Mouse (Mus musculus) neural tube, embryonic 10.5 days (tissue): Measurements from ENCODE around the gene A730061H03Rik.

ENCODE experiments used
- DNase-seq: peaks from one replicate; pipeline ENCODE4 v3.0.0-alpha.2; 2017; ENCODE audit warnings: low spot score; ENCODE audit errors: extremely low spot score

Gene A730061H03Rik

GRCm38 (mm10) chr14:55551794-55552193 lies 8.4 kb downstream of the A730061H03Rik start:
- DNase-seq = no peak

GRCm38 (mm10) chr14:55551347-55551746 lies 8.9 kb downstream of the A730061H03Rik start:
- no peak for DNase-seq

DNA sequence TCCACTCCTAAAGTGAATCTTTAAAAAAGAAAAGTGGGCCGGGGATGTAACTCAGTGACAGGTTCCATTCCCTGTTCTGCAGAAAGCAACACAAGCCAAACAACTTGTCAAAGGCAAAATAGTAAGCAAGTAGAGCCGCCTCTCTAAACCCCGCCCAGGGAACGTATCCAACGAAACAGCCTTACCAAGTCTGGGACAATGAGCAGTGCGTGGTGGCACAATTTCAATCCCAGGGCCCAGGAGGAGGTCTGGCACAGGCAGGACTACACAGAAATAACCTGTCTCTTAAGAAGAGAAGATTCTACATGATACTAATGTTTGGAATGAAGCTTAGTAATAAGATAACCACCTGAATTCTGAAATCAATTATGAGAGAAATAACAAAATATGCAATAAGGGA lies 10.0 kb downstream of the A730061H03Rik start:
- no peak for DNase-seq

- DNase-seq = no peak
Measured at GRCm38 (mm10) chr14:55544334-55544733, 15.9 kb downstream of the A730061H03Rik start.

DNA sequence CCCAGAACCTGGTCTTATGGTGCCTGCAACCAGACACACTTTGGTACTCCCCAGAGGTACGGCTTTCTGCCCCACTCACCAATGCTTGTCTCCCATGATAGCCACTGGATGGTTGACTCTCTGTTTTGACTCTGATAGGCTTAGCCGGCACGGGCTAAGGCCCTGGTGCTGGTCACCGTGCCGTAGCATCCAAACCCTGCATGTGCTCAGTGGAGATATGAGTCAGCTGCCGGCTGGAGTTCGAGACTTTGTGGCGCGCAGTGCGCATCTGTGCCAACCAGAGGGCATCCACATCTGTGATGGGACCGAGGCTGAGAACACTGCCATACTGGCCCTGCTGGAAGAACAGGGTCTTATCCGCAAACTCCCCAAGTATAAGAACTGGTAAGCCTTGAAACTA lies 17.9 kb downstream of the A730061H03Rik start:
- DNase-seq = no peak

DNA sequence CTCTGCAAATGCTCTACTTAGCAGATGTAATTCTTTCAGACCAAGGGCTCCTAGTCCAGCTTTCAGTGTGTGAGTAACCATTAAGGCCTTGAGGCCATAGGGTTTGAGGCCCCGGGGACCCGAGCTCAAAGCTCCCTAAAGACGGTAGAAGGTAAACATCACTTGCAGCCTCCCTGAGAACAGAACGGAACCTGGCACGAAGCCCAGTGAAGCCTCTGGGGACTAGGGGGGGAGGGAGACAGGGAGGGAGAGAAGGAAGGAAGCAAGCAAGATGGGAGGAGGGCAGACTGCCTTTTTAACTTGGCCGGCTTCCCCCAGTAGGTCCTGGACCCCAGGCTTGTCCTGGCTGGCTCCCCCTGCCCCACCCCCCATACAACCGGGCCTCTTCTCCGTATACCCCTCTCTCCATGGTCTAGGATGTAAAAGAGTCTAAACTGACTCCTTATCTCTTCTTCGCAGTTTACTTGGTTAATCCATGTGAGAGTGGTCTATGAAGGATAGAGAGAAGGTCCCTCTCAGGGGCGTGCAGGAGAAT lies 19.4 kb downstream of the A730061H03Rik start:
- DNase-seq = peak; percentile 47

DNA sequence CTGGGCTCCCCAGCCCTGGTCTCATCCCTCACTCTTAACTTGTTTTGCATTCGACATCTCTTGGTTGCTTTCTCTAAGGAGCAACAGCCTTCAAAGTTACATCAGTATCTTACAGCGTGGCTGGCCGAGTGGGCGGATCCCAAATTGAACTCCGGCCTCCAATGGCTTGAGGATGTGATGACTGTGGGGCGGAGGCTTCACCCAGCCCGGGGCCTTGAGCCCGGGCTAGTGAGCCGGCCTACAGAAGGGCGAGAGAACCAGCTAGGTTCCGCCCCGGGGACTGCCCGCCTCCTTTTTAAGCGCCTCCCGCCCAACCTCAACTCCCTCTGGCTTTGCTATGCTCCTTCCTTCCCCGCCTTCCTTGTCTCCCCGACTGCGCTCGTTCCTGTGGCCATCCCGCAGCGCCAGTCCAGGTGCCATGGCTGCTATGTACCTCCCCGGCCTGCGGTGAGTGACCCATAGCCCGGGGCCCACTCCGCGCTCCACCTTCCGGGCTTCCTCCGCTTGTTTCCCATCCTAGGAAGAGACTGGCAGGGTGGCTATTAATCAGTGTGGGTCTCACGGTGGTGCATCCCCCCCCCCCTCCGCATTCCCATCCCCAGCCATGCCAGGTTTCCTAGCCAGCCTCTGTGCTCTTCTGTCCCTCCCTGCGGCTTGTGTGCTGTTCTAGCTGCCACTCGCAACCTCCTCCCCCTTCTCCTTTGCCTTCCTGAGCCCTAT lies 20.0 kb downstream of the A730061H03Rik start, which contains the start of gene Pck2:
Gene Pck2, plus strand, starts transcription at position 200 of the 720 bp plus-strand sequence.
- DNase-seq = peak; percentile 83

DNA sequence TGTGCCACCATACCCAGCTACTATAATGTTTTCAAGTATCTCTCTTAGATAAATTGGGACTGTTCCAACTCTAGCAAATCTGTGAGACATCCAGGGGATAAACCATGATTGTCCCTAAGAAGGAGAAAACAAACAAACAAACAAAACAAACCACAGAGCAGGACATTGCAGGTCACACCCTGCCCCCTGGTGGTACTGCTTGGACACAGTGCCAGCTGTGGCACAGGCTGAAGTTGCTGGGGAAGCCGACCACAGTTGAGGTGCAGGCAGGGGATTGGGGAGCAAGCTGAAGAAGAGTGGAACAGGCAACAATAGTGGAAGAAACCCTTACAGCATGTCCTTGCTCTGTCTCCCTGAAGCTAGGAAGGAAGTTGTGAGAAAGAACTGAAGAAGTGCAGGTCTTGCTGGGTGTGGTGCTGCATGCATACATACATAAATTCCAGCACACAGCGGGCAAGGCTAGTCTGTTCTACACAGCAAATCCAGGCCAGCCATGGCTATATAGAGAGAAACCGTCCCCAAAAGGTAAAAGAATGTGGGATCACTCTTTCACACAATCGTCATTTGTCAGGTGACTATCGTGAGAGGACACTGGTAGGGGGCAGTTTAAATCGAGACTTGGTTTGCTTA lies 24.0 kb downstream of the A730061H03Rik start:
- DNase-seq = peak; percentile 30

GRCm38 (mm10) chr14:55527940-55528339 lies 32.3 kb downstream of the A730061H03Rik start:
- no peak for DNase-seq

DNA sequence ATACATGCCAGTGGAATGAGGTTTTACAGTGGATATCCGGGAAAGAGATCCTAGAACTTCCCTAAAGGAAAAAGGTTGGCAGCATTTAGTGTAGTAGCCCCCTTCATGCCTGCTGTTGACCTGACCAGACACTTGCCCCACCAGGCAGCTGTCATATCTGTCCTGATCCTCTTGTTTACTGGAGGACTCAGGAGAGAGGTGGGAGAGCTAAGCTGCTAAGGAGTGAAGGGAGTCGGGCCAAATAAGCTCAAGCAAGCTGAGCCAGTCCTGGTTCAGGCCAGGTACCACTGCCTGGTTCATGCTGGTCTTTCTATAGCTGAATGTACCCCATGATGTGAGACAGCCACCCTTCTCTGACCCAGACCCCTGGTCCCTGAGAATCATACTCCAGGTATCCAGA lies 33.5 kb downstream of the A730061H03Rik start:
- DNase-seq = no peak

- no peak for DNase-seq
Measured at GRCm38 (mm10) chr14:55524785-55525184, 35.4 kb downstream of the A730061H03Rik start, which contains the start of gene Nrl. Nrl (minus strand) TSS chr14:55524981.

DNA sequence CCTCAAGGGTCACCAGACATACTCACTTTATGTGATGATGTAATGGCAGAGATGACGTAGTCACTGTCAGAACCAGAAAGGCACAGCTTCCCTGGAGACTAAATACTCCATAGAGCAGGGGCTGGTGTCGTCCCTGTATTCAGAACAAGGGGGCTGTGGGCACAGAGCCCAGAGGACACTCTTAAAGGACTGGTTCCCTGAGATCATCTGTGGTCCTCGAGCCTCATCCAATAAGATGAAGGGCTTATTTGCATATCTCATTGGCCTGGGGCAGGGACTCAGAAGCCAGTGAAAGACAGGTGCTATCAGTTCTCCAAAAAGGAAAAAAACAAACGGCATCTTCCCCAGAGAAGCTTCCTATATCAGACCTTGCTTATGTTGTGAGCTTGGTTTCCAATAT lies 36.1 kb downstream of the A730061H03Rik start:
- no peak for DNase-seq

DNA sequence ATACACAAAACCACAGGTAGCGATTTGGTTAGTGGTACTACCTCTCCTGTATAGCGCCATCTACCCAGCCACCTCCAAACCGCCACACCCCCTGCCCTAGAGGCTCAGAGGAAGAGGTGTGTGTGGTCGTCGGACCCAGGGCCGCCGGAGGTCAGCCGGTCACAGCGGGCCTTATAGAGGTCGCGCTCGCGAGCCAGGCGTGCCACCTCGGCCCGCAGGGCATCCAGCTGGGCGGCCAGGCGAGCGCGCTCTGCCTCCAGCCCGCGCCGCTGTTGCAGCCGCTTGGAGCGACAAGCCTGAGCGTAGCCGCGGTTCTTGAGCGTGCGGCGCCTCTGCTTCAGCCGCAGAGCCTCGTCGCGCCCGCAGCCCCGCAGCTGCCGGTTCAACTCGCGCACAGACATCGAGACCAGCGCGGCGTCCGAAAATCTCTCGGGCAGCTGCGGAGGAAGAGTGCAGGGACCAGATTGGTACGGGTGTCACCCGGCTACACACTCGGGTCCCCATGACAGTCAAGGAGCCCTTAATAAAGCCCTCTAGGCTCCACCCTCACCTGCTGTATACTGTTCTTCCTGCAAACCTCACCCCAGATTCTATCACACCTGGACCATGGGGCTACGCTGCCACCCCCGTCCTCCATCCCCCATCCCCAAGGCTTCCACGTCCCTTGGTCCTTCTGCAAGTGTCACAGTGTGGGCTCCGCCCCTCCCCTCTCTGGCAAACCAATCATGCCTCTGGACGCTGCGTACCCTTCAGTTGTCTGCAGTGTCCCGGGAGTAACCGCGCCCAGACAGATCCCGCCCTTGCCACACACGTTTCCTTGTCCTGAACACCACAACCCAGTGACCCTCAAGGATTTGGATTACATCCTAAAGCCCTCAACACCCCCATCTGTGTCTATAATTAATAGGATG lies 39.5 kb downstream of the A730061H03Rik start:
- peak; percentile 51 for DNase-seq

- no peak for DNase-seq
Measured at GRCm38 (mm10) chr14:55519604-55520003, 40.6 kb downstream of the A730061H03Rik start.

DNA sequence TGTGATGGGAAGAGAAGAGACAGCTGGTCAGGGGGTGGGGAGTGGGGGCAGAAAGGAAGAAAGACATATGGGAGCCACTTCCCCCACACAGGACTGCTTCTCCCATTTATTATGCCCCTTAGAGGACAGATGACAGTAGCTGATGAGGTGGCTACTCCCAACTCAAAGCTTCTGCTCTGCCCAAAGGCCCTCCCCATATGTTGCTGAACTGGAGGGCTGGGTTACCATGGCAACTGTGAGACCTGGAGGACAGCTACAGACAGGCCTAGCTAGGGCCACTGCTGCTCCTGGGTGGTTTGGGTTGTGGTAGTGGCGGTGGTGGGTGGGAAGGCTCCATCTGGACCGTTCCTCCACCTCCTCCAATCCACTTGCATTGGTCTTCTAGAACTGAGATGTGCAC lies 41.3 kb downstream of the A730061H03Rik start:
- DNase-seq = peak; percentile 53

DNA sequence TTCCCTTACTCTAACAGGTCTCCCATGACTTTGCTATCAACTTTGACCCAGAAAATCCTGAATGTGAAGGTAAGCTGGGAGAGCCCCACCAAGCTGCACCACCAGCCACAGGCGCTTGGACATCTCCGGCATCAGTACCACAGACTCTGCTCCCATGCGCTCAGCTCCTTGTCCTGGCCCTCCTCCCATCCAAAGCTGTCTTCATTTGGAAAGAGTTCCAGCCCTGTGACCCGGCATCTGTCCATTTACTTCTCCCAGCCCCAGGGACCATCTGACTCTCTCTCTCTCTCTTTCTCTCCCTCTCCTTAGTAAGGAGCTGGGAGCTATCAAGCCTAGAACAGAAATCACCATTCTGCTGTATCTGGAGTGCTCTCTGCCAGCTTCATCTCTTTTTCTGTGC lies 44.4 kb downstream of the A730061H03Rik start:
- DNase-seq = no peak

- no peak for DNase-seq
Measured at GRCm38 (mm10) chr14:55513927-55514326, 46.3 kb downstream of the A730061H03Rik start.

- DNase-seq = no peak
Measured at GRCm38 (mm10) chr14:55511037-55511436, 49.2 kb downstream of the A730061H03Rik start.

- DNase-seq = no peak
Measured at GRCm38 (mm10) chr14:55510125-55510731, 50.0 kb downstream of the A730061H03Rik start, which contains the start of gene Cpne6. Cpne6 (plus strand) TSS chr14:55510445.
